Mouse (Mus musculus) lung, postnatal 0 days (tissue): ENCODE measurements around the gene Efcab9. TPM values are rescaled to one million over a fixed set of nuclear protein-coding genes. Genes with fewer than 3 reads are reported as not detected.

Source experiments
- ATAC-seq: fragments of 200-750 bp; cut with Nextera tagmentation; 2 replicates; pipeline ENCODE4 v1.8.0; 2017; ENCODE audit warnings: moderate library complexity
- DNase-seq: peaks from one replicate; pipeline ENCODE4 v3.0.0-alpha.2; 2016; ENCODE audit warnings: low spot score
- H3K27ac ChIP-seq: fragments of 300-500 bp; sonication (generic); 2 replicates; pipeline ENCODE4 v1.5.1; 2014; ENCODE audit warnings: antibody characterized with exemption, mild to moderate bottlenecking, low read length, mixed read lengths
- H3K27me3 ChIP-seq: fragments of 300-500 bp; sonication (generic); replicated peaks from 2 replicates; pipeline ENCODE4 v1.6.1; 2014; ENCODE audit warnings: low read length, mixed read lengths; ENCODE audit not compliant: insufficient read depth
- H3K36me3 ChIP-seq: fragments of 300-500 bp; sonication (generic); 2 replicates; pipeline ENCODE4 v1.6.1; 2014; ENCODE audit warnings: low read length, mixed read lengths; ENCODE audit not compliant: insufficient read depth
- H3K4me1 ChIP-seq: fragments of 300-500 bp; sonication (generic); 2 replicates; pipeline ENCODE4 v1.6.1; 2014; ENCODE audit warnings: antibody characterized with exemption, low read depth, low read length, mixed read lengths; ENCODE audit not compliant: insufficient read depth
- H3K4me2 ChIP-seq: fragments of 300-500 bp; sonication (generic); replicated peaks from 2 replicates; pipeline ENCODE4 v1.6.1; 2014; ENCODE audit warnings: low read depth, mild to moderate bottlenecking, low read length, moderate library complexity, mixed read lengths
- H3K4me3 ChIP-seq: fragments of 300-500 bp; sonication (generic); 2 replicates; pipeline ENCODE4 v1.5.1; 2014; ENCODE audit warnings: low read depth, low read length
- H3K9ac ChIP-seq: fragments of 300-500 bp; sonication (generic); replicated peaks from 2 replicates; pipeline ENCODE4 v1.6.1; 2014; ENCODE audit warnings: low read depth, mild to moderate bottlenecking
- H3K9me3 ChIP-seq: fragments of 300-500 bp; sonication (generic); 2 replicates; pipeline ENCODE4 v1.6.1; 2016; ENCODE audit warnings: low read length, mixed read lengths
- CTCF ChIP-seq: IDR thresholded peaks from 2 replicates; pipeline ENCODE4 v1.5.1; 2016; ENCODE audit warnings: antibody characterized with exemption, mild to moderate bottlenecking
- EP300 ChIP-seq: IDR thresholded peaks from 2 replicates; pipeline ENCODE4 v1.6.1; 2016; ENCODE audit warnings: antibody characterized with exemption, mild to moderate bottlenecking, control low read depth
- WGBS: fragments of 180-500 bp; shearing (Covaris S2); extraction: QIAGEN DNeasy Blood & Tissue Kit; methylation state at CpG from one replicate; pipeline ENCODE4 v1.1.7; 2014; 5-methylcytosine and 5-hydroxymethylcytosine counted together
- polyA plus RNA-seq: library from polyadenylated mRNA; unstranded; fragments of >200 nt; fragmentation: Nextera tagmentation; extraction: Ambion mirVana; gene quantifications from 2 replicates; pipeline ENCODE4 v1.2.1, GENCODE M21; 2015

The Efcab9 gene
- polyA plus RNA-seq, 1 experiment from 2014 or later: 0.18 TPM

- peak; percentile 43 for DNase-seq
- no peaks in the 10 kb centered on the region for H3K27me3 ChIP-seq
- WGBS: 40% methylated on average over 3 of the region's 3 CpGs
- H3K9me3 ChIP-seq: no peaks in the 10 kb centered on the region
- H3K4me2 ChIP-seq: no peak overlapping the region
- H3K36me3 ChIP-seq: no peaks in the 10 kb centered on the region
- TF ChIP-seq EP300: no peak
- peak; percentile 54 for TF ChIP-seq CTCF
- no peak overlapping the region for H3K9ac ChIP-seq
- H3K27ac ChIP-seq: no peak overlapping the region
- no peak overlapping the region for H3K4me3 ChIP-seq
- peak; percentile 29; the same call in 1 of the 2 replicates for ATAC-seq
- peaks cover 6% of the 10 kb centered on the region; the same call in 1 of the 2 replicates for H3K4me1 ChIP-seq
These were observed 46.6 kb downstream of the Efcab9 start for GRCm38 (mm10) chr11:32485290-32485689.

- ATAC-seq (no peak), DNase-seq (no peak)
- Histone ChIP-seq H3K9me3 (no peaks in the 10 kb centered on the region), H3K9ac (no peak overlapping the region), H3K4me2 (no peak overlapping the region), H3K27me3 (no peaks in the 10 kb centered on the region), H3K36me3 (no peaks in the 10 kb centered on the region), H3K4me3 (no peak overlapping the region), H3K4me1 (no peaks in the 10 kb centered on the region), H3K27ac (no peak overlapping the region)
- WGBS: 58% methylated on average over 2 of the region's 2 CpGs
- TF ChIP-seq EP300 (no peak), CTCF (no peak)
These were observed 50.4 kb downstream of the Efcab9 start for GRCm38 (mm10) chr11:32481525-32481924.

- H3K27ac ChIP-seq: no peak overlapping the region
- H3K4me1 ChIP-seq: no peaks in the 10 kb centered on the region
- DNase-seq: no peak
- no peaks in the 10 kb centered on the region for H3K36me3 ChIP-seq
- WGBS: 83% methylated on average over 5 of the region's 5 CpGs
- no peak for ATAC-seq
- H3K4me3 ChIP-seq: no peak overlapping the region
- no peaks in the 10 kb centered on the region for H3K9me3 ChIP-seq
- no peaks in the 10 kb centered on the region for H3K27me3 ChIP-seq
- no peak overlapping the region for H3K4me2 ChIP-seq
- TF ChIP-seq CTCF (peak; percentile 32; the same call in 1 of the 2 replicates), EP300 (no peak)
- no peak overlapping the region for H3K9ac ChIP-seq
These were observed 56.2 kb downstream of the Efcab9 start for GRCm38 (mm10) chr11:32475487-32476236.

DNA sequence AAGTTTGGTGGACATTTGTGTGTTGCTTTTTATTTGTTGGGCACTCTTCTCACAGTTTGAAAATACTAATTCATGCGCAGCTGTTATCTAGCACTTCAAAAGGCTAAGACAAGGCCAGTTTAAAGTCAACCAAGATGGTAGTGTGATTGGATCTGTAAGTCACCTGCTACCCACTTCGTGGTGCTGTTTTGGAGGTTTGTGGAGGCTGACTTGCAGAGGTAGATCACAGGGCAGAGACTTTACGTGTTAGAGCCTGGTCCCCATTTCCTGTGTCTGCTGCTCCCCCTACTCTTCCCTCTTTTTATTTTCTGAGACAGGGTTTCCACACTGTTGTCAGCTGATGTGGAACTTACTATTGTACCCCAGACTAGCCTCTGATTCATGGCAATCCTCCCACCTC lies 57.2 kb downstream of the Efcab9 start:
- H3K4me1 ChIP-seq: no peaks in the 10 kb centered on the region
- H3K9me3 ChIP-seq: no peaks in the 10 kb centered on the region
- no peaks in the 10 kb centered on the region for H3K27me3 ChIP-seq
- TF ChIP-seq EP300 (no peak), CTCF (no peak)
- DNase-seq: no peak
- 90% methylated on average over 3 of the region's 3 CpGs for WGBS
- no peak overlapping the region for H3K27ac ChIP-seq
- ATAC-seq: no peak
- H3K4me2 ChIP-seq: no peak overlapping the region
- H3K9ac ChIP-seq: no peak overlapping the region
- H3K4me3 ChIP-seq: no peak overlapping the region
- no peaks in the 10 kb centered on the region for H3K36me3 ChIP-seq

Other genes with a start within 250 kb of the Efcab9 start
- gene Hba-a1, start 248.6 kb downstream of the Efcab9 start, polyA plus RNA-seq: 11,284 and 13,685 TPM in 2 replicates
- 2.8 and 4.0 TPM in 2 replicates for gene Hbq1b, start 245.1 kb downstream of the Efcab9 start, polyA plus RNA-seq
- 27,628 and 32,987 TPM in 2 replicates for gene Hba-a2, start 235.6 kb downstream of the Efcab9 start, polyA plus RNA-seq
- 0.94 and 1.4 TPM in 2 replicates for gene Hbq1a, start 232.0 kb downstream of the Efcab9 start, polyA plus RNA-seq
- 7.4 and 9.4 TPM in 2 replicates for gene Sh3pxd2b, start 184.3 kb downstream of the Efcab9 start, polyA plus RNA-seq
- 23.7 and 25.1 TPM in 2 replicates for gene Ubtd2, start 76.7 kb downstream of the Efcab9 start, polyA plus RNA-seq
- gene Stk10, start 1.2 kb upstream of the Efcab9 start, polyA plus RNA-seq: 1.9 and 2.4 TPM in 2 replicates
- 46.6 and 54.2 TPM in 2 replicates for gene Fbxw11, start 110.6 kb upstream of the Efcab9 start, polyA plus RNA-seq